Mouse (Mus musculus): ENCODE data around the gene Vav3. TPM values are rescaled to one million over a fixed set of nuclear protein-coding genes. Genes with fewer than 3 reads are reported as not detected.
"Not testable (repeated sequence)": the region's sequence is repeated elsewhere in the genome, so short reads cannot be mapped to it uniquely, and the experiment has no call there.

Gene Vav3
- polyA plus RNA-seq, 1 experiment from 2014 or later: 13.8 TPM

DNA sequence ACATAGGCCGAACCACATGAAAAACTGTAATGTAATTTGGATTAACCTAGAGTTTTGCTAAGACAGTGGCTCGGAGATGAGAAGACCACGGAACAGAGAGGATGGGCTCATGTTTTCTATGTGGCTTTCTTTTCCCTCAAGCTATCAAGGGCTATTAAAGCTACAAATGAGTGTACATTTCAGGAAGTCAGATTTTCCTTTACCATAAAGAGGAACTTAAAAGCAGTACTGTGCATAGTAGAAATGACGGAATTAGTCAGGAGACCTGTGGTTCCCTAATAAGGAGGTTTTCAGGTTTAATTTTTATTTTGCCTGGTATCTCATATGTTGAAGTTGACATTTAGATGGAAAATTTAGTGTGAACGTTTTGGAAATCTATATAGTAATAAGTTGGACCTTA is 107.8 kb downstream of the Vav3 start:
- H3K4me2 ChIP-seq; H3K4me1 ChIP-seq; H3K27me3 ChIP-seq; H3K4me3 ChIP-seq; H3K36me3 ChIP-seq; H3K9ac ChIP-seq; H3K9me3 ChIP-seq; H3K27ac ChIP-seq; ATAC-seq (ENCODE audit: insufficient number of reproducible peaks, insufficient read depth, low FRiP score, low TSS enrichment, low read depth): not testable (repeated sequence)
- 61% methylated on average over 5 of the region's 5 CpGs for WGBS

DNA sequence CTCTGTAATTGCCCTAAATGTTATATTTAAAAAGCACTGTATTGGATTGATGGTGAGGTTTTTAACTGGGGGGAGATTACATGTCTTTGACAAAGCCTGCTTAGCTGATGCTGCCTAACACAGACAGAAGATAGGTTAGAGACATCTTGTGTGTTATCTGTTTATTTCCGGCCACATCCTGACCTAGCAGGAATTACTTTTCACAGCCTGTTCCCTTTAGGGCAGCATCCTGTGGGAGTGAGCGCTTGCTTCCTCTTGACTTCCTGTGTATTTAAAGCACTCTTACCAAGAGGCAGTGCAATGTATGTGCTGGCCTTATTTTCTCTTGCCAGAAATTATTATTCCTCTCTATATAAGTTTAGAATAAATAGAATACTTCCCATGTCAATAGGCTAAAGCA is 111.5 kb downstream of the Vav3 start:
- WGBS: 52% methylated on average over 2 of the region's 2 CpGs
- no peak for ATAC-seq (ENCODE audit: insufficient number of reproducible peaks, insufficient read depth, low FRiP score, low TSS enrichment, low read depth)
- Histone ChIP-seq H3K4me2 (no peak overlapping the region), H3K27ac (no peak overlapping the region), H3K9me3 (no peaks in the 10 kb centered on the region), H3K4me1 (no peaks in the 10 kb centered on the region), H3K27me3 (no peaks in the 10 kb centered on the region), H3K9ac (no peak overlapping the region), H3K4me3 (no peak overlapping the region), H3K36me3 (no peaks in the 10 kb centered on the region)

DNA sequence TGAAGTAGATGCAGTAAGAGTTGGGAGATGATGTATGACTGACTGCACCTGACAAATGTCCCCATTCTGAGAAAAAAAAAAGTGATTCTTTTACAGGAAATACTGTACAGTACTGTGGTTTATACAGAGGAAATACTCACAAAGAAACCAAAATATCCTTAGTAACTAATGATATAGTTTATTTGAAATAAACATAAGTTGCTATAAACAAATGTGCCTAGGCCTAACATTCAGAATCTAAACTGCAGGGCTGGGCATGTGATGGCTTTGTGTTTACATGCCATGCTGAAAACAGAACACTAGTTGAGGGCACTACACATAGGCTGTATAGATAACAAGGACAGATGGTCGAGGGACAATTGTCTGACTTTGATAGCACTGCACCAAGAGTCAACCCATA is 114.2 kb downstream of the Vav3 start:
- Histone ChIP-seq H3K27ac (no peak overlapping the region), H3K4me1 (no peaks in the 10 kb centered on the region), H3K4me3 (no peak overlapping the region), H3K4me2 (no peak overlapping the region), H3K9me3 (no peaks in the 10 kb centered on the region), H3K9ac (no peak overlapping the region), H3K27me3 (no peaks in the 10 kb centered on the region), H3K36me3 (no peaks in the 10 kb centered on the region)
- 69% methylated on average over 1 of the region's 1 CpGs for WGBS
- ATAC-seq (ENCODE audit: insufficient number of reproducible peaks, insufficient read depth, low FRiP score, low TSS enrichment, low read depth): no peak

DNA sequence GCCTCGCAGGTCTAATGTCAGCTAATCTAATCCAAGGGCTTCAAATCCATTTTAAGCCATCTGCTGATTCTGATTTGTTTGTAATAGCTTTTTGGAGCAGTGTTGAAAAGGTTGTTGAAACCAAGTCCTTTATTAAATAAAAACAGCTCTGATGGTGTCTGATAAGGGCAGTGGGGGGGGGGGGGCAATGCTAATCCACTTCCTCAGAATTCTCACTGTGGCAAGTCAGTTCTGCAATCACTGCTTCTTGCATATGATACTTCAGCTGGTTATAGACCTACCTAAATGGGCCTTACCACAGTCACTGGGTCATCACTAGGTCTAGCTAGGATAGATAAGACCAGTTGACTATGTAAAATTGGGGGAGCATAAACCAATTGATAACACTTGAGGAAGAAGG is 115.9 kb downstream of the Vav3 start:
- Histone ChIP-seq H3K4me3 (no peak overlapping the region), H3K9ac (no peak overlapping the region), H3K4me2 (no peak overlapping the region), H3K4me1 (no peaks in the 10 kb centered on the region), H3K36me3 (no peaks in the 10 kb centered on the region), H3K27ac (no peak overlapping the region), H3K9me3 (no peaks in the 10 kb centered on the region), H3K27me3 (no peaks in the 10 kb centered on the region)
- ATAC-seq (ENCODE audit: insufficient number of reproducible peaks, insufficient read depth, low FRiP score, low TSS enrichment, low read depth): no peak
- WGBS: 89% methylated on average over 1 of the region's 1 CpGs

DNA sequence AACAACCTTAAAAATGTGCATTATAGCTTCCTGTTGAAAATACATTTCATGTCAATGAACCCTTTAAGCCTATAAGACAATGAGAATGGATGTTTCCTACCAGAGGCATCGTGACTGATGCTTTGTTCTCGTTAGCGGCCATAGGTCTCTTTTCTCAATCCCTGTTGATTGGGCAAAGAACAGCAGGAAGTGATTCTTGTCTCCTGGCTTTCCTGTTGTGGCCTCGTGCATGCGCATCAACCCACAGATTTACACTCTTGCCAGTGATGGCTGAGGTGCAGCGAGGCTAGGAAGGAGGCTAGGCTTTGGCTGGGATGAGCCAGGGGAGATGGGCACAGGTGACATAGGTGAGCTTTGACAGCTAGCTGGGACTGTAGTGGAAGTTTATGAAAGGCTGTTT is 123.2 kb downstream of the Vav3 start:
- 83% methylated on average over 6 of the region's 6 CpGs for WGBS
- H3K27me3 ChIP-seq: no peaks in the 10 kb centered on the region
- no peak for ATAC-seq (ENCODE audit: insufficient number of reproducible peaks, insufficient read depth, low FRiP score, low TSS enrichment, low read depth)

DNA sequence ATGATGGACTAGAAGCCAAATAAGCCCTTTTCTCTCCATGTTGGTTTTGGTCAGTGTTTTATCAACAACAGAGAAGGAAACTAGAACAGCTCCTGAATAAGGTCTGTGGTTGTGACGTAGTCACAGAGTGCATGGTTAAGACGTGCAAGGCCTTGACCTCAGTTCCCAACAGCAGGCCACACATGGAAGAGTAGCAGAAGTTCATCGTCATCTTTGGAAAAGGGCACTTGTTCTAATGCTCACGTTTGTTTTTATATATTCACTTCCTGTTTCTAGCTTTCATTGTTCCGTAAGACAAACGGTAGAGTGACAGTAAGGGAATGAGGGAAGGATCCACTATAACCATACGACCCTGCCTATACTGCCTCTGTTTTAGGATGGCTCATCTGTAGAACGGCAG is 124.1 kb downstream of the Vav3 start:
- Histone ChIP-seq H3K36me3 (no peaks in the 10 kb centered on the region), H3K9me3 (no peaks in the 10 kb centered on the region), H3K4me2 (no peak overlapping the region), H3K9ac (no peak overlapping the region), H3K27ac (no peak overlapping the region), H3K4me3 (no peak overlapping the region), H3K4me1 (peaks cover 3% of the 10 kb centered on the region; the same call in 1 of the 2 replicates), H3K27me3 (no peaks in the 10 kb centered on the region)
- 76% methylated on average over 8 of the region's 8 CpGs for WGBS
- no peak for ATAC-seq (ENCODE audit: insufficient number of reproducible peaks, insufficient read depth, low FRiP score, low TSS enrichment, low read depth)

More for the DNA sequence above, 123.2 kb downstream of the Vav3 start:
- Histone ChIP-seq H3K4me2 (no peak overlapping the region), H3K9me3 (no peaks in the 10 kb centered on the region), H3K27ac (no peak overlapping the region), H3K4me1 (peaks cover 3% of the 10 kb centered on the region; the same call in 1 of the 2 replicates), H3K36me3 (no peaks in the 10 kb centered on the region), H3K4me3 (no peak overlapping the region), H3K9ac (no peak overlapping the region)

DNA sequence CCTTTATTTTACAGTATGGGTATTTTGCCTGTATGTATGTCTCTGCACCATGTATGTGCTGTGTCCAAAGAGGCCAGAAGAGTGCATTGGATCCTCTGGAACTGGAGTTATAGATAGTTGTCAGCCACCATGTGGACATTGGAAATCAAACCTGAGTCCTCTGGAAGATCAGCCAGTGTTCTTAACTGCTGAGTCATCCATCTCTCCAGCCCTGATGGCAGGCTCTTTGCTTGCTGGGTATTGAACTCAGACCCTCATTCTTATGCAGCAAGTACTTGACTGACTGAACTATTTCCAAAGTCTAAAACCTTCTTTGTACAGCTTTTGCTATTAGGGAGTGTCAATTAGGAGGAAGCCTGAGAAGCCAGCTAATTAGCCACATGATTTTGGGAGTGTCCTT is 126.1 kb downstream of the Vav3 start:
- no peak for ATAC-seq (ENCODE audit: insufficient number of reproducible peaks, insufficient read depth, low FRiP score, low TSS enrichment, low read depth)
- H3K36me3 ChIP-seq: no peaks in the 10 kb centered on the region

DNA sequence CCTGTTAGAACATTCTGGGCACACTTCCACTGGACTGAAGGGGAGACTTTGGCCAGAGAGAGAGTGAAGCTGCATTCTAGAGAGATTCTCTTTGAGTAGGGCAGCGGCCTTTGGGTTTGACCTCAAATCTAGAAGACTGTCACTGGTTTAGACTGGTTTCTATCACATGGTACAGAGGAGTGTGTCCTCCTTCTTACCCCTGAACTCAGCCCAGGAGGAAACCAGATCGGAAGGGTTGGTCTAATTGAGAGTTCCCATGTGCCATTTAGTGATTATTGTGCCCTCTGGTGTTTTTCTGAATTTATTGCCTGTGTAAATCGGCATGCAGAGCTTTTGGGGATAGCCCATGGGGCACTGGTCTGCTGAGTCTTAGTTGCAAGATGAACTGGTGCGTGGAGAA is 126.8 kb downstream of the Vav3 start:
- ATAC-seq (ENCODE audit: insufficient number of reproducible peaks, insufficient read depth, low FRiP score, low TSS enrichment, low read depth): no peak
- Histone ChIP-seq H3K27me3 (no peaks in the 10 kb centered on the region), H3K9me3 (no peaks in the 10 kb centered on the region), H3K9ac (no peak overlapping the region), H3K4me1 (peaks cover 3% of the 10 kb centered on the region; the same call in 1 of the 2 replicates), H3K36me3 (no peaks in the 10 kb centered on the region), H3K4me3 (no peak overlapping the region), H3K4me2 (no peak overlapping the region), H3K27ac (no peak overlapping the region)
- 65% methylated on average over 4 of the region's 4 CpGs for WGBS

More for the DNA sequence above, 126.1 kb downstream of the Vav3 start:
- H3K27ac ChIP-seq: no peak overlapping the region
- peaks cover 3% of the 10 kb centered on the region; the same call in 1 of the 2 replicates for H3K4me1 ChIP-seq
- H3K27me3 ChIP-seq: no peaks in the 10 kb centered on the region
- H3K9me3 ChIP-seq: no peaks in the 10 kb centered on the region
- H3K4me2 ChIP-seq: no peak overlapping the region
- H3K9ac ChIP-seq: no peak overlapping the region
- H3K4me3 ChIP-seq: no peak overlapping the region

DNA sequence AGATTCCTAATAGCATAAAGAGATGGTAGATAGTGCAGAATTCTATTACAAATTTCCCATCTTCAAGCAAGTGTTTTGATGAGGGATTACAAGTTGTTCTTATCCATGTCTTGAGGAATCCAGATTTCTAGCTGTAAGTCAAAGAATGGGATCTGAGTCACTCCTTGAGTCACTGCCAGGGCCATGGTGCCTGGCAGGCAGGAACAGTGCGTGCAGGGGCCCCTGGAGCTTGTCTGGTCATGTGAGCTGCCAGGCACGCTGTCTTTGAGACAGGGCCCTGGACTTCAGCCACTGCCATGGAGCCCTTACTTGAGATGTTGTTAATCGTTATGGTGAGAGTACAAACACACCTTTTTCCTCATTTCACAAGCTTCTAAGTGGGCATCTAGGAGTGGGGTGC is 129.0 kb downstream of the Vav3 start:
- no peak overlapping the region for H3K9ac ChIP-seq
- H3K27me3 ChIP-seq: no peaks in the 10 kb centered on the region
- no peak overlapping the region for H3K4me2 ChIP-seq
- peaks cover 3% of the 10 kb centered on the region; the same call in 1 of the 2 replicates for H3K4me1 ChIP-seq
- no peak overlapping the region for H3K4me3 ChIP-seq
- WGBS: 69% methylated on average over 3 of the region's 3 CpGs
- H3K27ac ChIP-seq: no peak overlapping the region
- H3K9me3 ChIP-seq: no peaks in the 10 kb centered on the region
- no peaks in the 10 kb centered on the region for H3K36me3 ChIP-seq
- ATAC-seq (ENCODE audit: insufficient number of reproducible peaks, insufficient read depth, low FRiP score, low TSS enrichment, low read depth): no peak

DNA sequence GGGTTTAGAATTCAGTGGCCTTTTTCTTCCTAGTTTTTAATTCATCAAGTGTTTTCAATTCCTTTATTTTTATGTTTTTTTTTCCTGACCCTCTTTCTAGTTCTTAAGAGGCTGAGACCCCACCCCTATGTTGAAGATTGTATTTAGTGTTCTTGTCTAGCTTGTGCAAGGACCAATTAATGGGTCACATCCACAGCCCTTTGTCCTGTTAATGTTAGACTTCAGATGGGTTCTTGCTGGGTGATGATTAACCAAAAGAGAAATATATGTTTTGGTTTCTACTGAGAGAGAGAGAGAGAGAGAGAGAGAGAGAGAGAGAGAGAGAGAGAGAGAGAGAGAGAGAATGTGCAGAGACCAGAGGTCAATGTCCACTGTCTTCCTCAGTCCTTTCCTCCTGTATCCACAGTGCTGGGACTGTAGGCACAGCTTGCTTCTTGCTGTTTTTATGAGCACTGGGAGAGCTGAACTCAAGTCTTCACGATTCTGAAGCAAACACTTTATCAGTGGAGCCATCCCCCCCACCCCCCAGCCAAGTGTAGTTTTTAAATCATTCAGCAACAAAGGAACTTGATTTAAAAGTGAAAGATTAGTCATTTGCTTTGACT is 130.3 kb downstream of the Vav3 start:
- 77% methylated on average over 1 of the region's 1 CpGs for WGBS
- Histone ChIP-seq H3K4me3 (no peak overlapping the region), H3K27me3 (no peaks in the 10 kb centered on the region), H3K9ac (no peak overlapping the region), H3K4me2 (no peak overlapping the region), H3K27ac (no peak overlapping the region), H3K4me1 (peaks cover 3% of the 10 kb centered on the region; the same call in 1 of the 2 replicates), H3K36me3 (no peaks in the 10 kb centered on the region), H3K9me3 (no peaks in the 10 kb centered on the region)
- ATAC-seq (ENCODE audit: insufficient number of reproducible peaks, insufficient read depth, low FRiP score, low TSS enrichment, low read depth): no peak

DNA sequence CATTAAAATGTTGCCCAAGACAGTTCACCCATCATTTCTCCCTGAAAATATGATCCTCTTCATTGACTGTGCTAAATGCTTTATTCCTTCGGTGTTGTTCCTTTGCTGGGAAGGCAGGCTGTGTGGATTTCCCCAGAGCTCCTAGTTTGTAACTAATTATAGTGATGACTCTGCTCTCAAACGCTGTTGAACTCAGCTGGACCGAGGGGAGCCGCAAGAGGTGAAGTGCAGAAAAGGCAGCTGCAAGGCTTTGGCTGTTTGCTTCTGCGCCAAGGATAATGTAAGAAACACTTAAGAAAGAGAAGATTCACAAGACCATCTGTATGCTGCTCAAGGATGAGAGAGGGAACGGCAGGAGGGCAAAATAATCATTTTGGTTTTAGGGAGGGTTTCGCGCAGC is 136.1 kb downstream of the Vav3 start:
- ATAC-seq (ENCODE audit: insufficient number of reproducible peaks, insufficient read depth, low FRiP score, low TSS enrichment, low read depth): no peak
- H3K27ac ChIP-seq: no peak overlapping the region
- no peaks in the 10 kb centered on the region for H3K27me3 ChIP-seq
- no peaks in the 10 kb centered on the region for H3K36me3 ChIP-seq
- 66% methylated on average over 8 of the region's 8 CpGs for WGBS
- H3K4me1 ChIP-seq: no peaks in the 10 kb centered on the region
- H3K4me2 ChIP-seq: no peak overlapping the region
- no peak overlapping the region for H3K4me3 ChIP-seq
- no peaks in the 10 kb centered on the region for H3K9me3 ChIP-seq
- H3K9ac ChIP-seq: no peak overlapping the region

DNA sequence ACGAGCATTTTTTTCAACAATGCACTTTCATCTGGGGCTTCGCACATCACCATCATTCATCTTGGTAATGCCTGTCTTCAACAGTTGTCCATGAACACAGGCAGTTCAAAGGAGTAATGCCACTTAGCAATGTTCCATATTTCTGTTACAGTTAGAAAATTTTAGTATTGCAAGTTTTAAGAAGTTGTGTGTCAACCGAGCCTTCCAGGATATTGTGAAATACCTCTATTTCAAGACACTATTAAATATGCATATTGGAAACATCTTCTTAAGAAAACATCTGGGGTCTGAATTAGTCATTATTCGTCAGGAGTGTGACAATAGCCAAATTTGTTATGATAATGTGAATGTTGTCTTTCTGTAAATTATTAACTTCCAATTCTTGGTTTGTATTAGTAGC is 137.8 kb downstream of the Vav3 start:
- 87% methylated on average over 4 of the region's 4 CpGs for WGBS
- ATAC-seq (ENCODE audit: insufficient number of reproducible peaks, insufficient read depth, low FRiP score, low TSS enrichment, low read depth): no peak
- no peak overlapping the region for H3K9ac ChIP-seq
- no peaks in the 10 kb centered on the region for H3K9me3 ChIP-seq
- no peak overlapping the region for H3K27ac ChIP-seq
- no peaks in the 10 kb centered on the region for H3K27me3 ChIP-seq
- no peak overlapping the region for H3K4me2 ChIP-seq
- no peaks in the 10 kb centered on the region for H3K36me3 ChIP-seq
- H3K4me3 ChIP-seq: no peak overlapping the region
- H3K4me1 ChIP-seq: no peaks in the 10 kb centered on the region
